Mouse (Mus musculus) embryonic facial prominence, embryonic 14.5 days (tissue): ENCODE results near the gene Olig3. TPM values are rescaled to one million over a fixed set of nuclear protein-coding genes. Genes with fewer than 3 reads are reported as not detected.

Experiments
- ATAC-seq: fragments of 200-750 bp; cut with Nextera tagmentation; 2 replicates; pipeline ENCODE4 v1.8.0; 2017; ENCODE audit warnings: low read depth, moderate number of reproducible peaks, moderate TSS enrichment
- DNase-seq: peaks from one replicate; pipeline ENCODE4 v3.0.0-alpha.2; 2015; ENCODE audit warnings: low spot score
- H3K27ac ChIP-seq: fragments of 300-500 bp; sonication (generic); replicated peaks from 2 replicates; pipeline ENCODE4 v1.5.1; 2014; ENCODE audit warnings: low read depth, mild to moderate bottlenecking, low read length, moderate library complexity
- H3K27me3 ChIP-seq: fragments of 300-500 bp; sonication (generic); replicated peaks from 2 replicates; pipeline ENCODE4 v1.6.1; 2014; ENCODE audit warnings: low read length; ENCODE audit not compliant: control insufficient read depth, insufficient read depth
- H3K36me3 ChIP-seq: fragments of 300-500 bp; sonication (generic); 2 replicates; pipeline ENCODE4 v1.6.1; 2014; ENCODE audit warnings: low read length, mixed read lengths; ENCODE audit not compliant: control insufficient read depth, insufficient read depth
- H3K4me1 ChIP-seq: fragments of 300-500 bp; sonication (generic); 2 replicates; pipeline ENCODE4 v1.6.1; 2014; ENCODE audit warnings: antibody characterized with exemption, low read length; ENCODE audit not compliant: control insufficient read depth, insufficient read depth
- H3K4me2 ChIP-seq: fragments of 300-500 bp; sonication (generic); 2 replicates; pipeline ENCODE4 v1.6.1; 2014; ENCODE audit warnings: low read depth, mild to moderate bottlenecking, low read length, moderate library complexity, mixed read lengths
- H3K4me3 ChIP-seq: fragments of 300-500 bp; sonication (generic); 2 replicates; pipeline ENCODE4 v1.5.1; 2014; ENCODE audit warnings: low read depth, mild to moderate bottlenecking, low read length
- H3K9ac ChIP-seq: fragments of 300-500 bp; sonication (generic); 2 replicates; pipeline ENCODE4 v1.6.1; 2014; ENCODE audit warnings: low read depth, mild to moderate bottlenecking, low read length, moderate library complexity, mixed read lengths
- H3K9me3 ChIP-seq: fragments of 300-500 bp; sonication (generic); 2 replicates; pipeline ENCODE4 v1.6.1; 2016; ENCODE audit warnings: low read length; ENCODE audit not compliant: control insufficient read depth
- WGBS: fragments of 180-500 bp; shearing (Covaris S2); extraction: QIAGEN DNeasy Blood & Tissue Kit; methylation state at CpG from one replicate; pipeline ENCODE4 v1.1.7; 2014; 5-methylcytosine and 5-hydroxymethylcytosine counted together
- polyA plus RNA-seq: library from polyadenylated mRNA; unstranded; fragments of >200 nt; fragmentation: Nextera tagmentation; extraction: Ambion mirVana; gene quantifications from 2 replicates; pipeline ENCODE4 v1.2.1, GENCODE M21; 2014

The Olig3 gene
- polyA plus RNA-seq, 1 experiment from 2014 or later: 0.13 TPM

GRCm38 (mm10) chr10:19397396-19397795 is 41.1 kb downstream of the Olig3 start:
- H3K4me3 ChIP-seq: no peak overlapping the region
- no peaks in the 10 kb centered on the region for H3K4me1 ChIP-seq
- DNase-seq (no peak), ATAC-seq (no peak)
- 88% methylated on average over 12 of the region's 12 CpGs for WGBS
- no peaks in the 10 kb centered on the region for H3K9me3 ChIP-seq
- no peaks in the 10 kb centered on the region for H3K27me3 ChIP-seq
- H3K4me2 ChIP-seq: no peak overlapping the region
- no peak overlapping the region for H3K9ac ChIP-seq
- H3K27ac ChIP-seq: no peak overlapping the region
- H3K36me3 ChIP-seq: no peaks in the 10 kb centered on the region

DNA sequence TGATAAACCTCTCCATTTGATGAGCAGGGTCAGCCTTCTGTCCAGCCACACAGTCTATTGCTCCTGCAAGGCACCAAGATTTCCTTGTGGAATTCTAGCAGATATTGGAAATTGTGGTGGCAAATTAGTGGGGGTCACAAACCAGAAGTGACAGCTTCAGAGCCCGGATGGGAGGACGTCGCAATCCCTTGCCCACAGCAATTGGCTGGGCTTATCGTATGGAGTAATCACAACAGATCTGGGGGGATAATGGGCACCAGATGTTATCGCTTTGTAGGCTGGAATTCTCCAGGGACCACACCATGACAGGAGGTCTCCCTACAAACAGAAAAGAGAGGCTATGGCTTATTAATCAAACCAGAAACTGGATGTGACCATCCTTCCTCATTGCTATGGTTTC is 44.8 kb downstream of the Olig3 start:
- no peak for DNase-seq
- no peak overlapping the region for H3K9ac ChIP-seq
- ATAC-seq: no peak
- no peaks in the 10 kb centered on the region for H3K4me1 ChIP-seq
- H3K4me3 ChIP-seq: no peak overlapping the region
- no peaks in the 10 kb centered on the region for H3K27me3 ChIP-seq
- WGBS: 21% methylated on average over 5 of the region's 5 CpGs
- no peaks in the 10 kb centered on the region for H3K9me3 ChIP-seq
- no peak overlapping the region for H3K4me2 ChIP-seq
- no peaks in the 10 kb centered on the region for H3K36me3 ChIP-seq
- H3K27ac ChIP-seq: no peak overlapping the region

DNA sequence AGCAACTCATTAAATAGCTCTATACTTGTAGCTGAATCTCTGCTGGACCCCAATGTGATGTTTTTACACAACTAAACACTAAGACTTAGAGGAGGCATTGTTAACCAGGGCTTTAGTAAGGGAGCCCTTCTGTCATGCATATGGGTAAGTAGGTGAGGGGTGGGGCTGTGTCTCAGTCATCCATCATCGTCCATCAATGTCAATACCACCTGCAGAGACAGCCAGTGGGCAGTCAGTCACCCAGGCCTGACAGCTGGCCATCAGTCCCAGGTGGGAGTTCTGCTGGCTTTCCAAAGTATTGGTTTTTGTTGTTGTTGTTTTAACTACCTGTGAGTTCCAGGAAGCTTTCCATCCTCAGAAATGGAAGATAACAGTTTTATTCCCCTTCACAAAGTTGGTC is 48.1 kb downstream of the Olig3 start:
- 24% methylated on average over 1 of the region's 1 CpGs for WGBS
- H3K4me1 ChIP-seq: no peaks in the 10 kb centered on the region
- no peaks in the 10 kb centered on the region for H3K36me3 ChIP-seq
- H3K4me2 ChIP-seq: no peak overlapping the region
- H3K4me3 ChIP-seq: no peak overlapping the region
- no peaks in the 10 kb centered on the region for H3K27me3 ChIP-seq
- no peak for ATAC-seq
- H3K27ac ChIP-seq: no peak overlapping the region
- no peak overlapping the region for H3K9ac ChIP-seq
- no peak for DNase-seq
- no peaks in the 10 kb centered on the region for H3K9me3 ChIP-seq

DNA sequence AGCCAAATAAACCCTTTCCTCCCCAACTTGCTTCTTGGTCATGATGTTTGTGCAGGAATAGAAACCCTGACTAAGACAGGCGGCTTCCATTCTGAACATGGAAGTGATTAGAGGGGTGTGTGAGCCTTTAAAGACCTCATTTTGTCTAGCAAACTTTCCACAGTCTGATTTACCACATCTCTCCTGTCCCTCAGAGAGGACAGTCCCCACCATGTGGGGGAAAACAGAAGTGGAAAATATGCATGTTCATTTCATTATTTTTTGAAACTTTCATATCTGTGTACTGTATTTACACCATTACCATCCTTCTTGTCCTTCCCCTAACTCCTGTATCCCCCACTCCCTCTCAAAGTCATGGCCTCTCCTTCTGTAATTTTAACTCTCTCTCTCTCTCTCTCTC is 49.6 kb downstream of the Olig3 start:
- 41% methylated on average over 1 of the region's 1 CpGs for WGBS

DNA sequence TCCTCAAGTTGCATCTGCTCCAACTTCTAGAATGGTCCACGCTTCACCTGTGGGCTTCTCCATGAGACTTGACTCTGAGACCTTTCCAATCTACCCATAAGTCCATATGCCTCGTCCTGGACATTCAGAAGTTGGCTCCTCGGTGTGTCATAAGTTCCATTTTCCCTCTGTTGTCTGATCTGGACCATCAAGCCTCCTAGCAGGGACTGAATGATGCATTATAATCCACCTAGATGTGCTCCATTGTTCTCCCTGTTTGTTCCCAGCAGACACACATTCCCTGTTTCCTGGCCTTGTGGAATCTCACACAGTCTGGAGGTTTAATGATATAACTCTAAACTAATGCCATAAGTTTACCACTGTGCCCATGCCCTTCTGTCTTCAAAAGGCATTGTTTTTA is 50.8 kb downstream of the Olig3 start:
- 85% methylated on average over 3 of the region's 3 CpGs for WGBS
- DNase-seq (no peak), ATAC-seq (no peak)
- no peak overlapping the region for H3K27ac ChIP-seq
- H3K36me3 ChIP-seq: no peaks in the 10 kb centered on the region
- H3K4me3 ChIP-seq: no peak overlapping the region
- H3K9me3 ChIP-seq: no peaks in the 10 kb centered on the region
- H3K4me2 ChIP-seq: no peak overlapping the region
- H3K9ac ChIP-seq: no peak overlapping the region
- H3K4me1 ChIP-seq: no peaks in the 10 kb centered on the region
- no peaks in the 10 kb centered on the region for H3K27me3 ChIP-seq

More for the DNA sequence above, 49.6 kb downstream of the Olig3 start:
- no peaks in the 10 kb centered on the region for H3K4me1 ChIP-seq
- H3K4me3 ChIP-seq: no peak overlapping the region
- H3K4me2 ChIP-seq: no peak overlapping the region
- DNase-seq (no peak), ATAC-seq (no peak)
- no peaks in the 10 kb centered on the region for H3K9me3 ChIP-seq
- no peak overlapping the region for H3K27ac ChIP-seq
- H3K27me3 ChIP-seq: no peaks in the 10 kb centered on the region
- H3K9ac ChIP-seq: no peak overlapping the region
- no peaks in the 10 kb centered on the region for H3K36me3 ChIP-seq

Other genes with a start within 250 kb of the Olig3 start
- 57.4 and 60.5 TPM in 2 replicates for gene Ifngr1, start 235.4 kb downstream of the Olig3 start, polyA plus RNA-seq